Mouse (Mus musculus): ENCODE results near the gene Stk4.

- no peak for TF ChIP-seq CTCF (IDR thresholded peaks at IDR 0.05; ENCODE audit: extremely low read depth, insufficient read length, insufficient replicate concordance, low read depth, low read length)
- no peak for TF ChIP-seq POLR2A (IDR thresholded peaks at IDR 0.05; ENCODE audit: low read depth, low read length)
These were observed 9.4 kb downstream of the Stk4 start for GRCm38 (mm10) chr2:164079488-164079887.
